Mouse (Mus musculus) layer of hippocampus, adult 6 months (tissue): ENCODE results near the gene Kif3b. TPM values are rescaled to one million over a fixed set of nuclear protein-coding genes. Genes with fewer than 3 reads are reported as not detected.

Experiments used
- long read RNA-seq, 2 experiments: library from polyadenylated mRNA; unstranded; transcript quantifications; one replicate each; pipeline ENCODE4 v2.0.0; 2019 to 2020
- polyA plus RNA-seq: library from polyadenylated mRNA; unstranded; fragments of <200 nt; fragmentation: Nextera tagmentation; gene quantifications from 2 replicates; pipeline ENCODE4 v1.2.3, GENCODE M21; 2021

The Kif3b gene
- polyA plus RNA-seq, result 4.8 and 5.7 TPM in 2 replicates
- long read RNA-seq, experiment 1, partial matches to known transcripts, result 16 of 37 reads
- long read RNA-seq, experiment 1, other reads (novel, unspliced or antisense), result 21 of 37 reads
- long read RNA-seq, experiment 2, full-length matches to known transcripts, result 6 of 28 reads
- long read RNA-seq, experiment 2, partial matches to known transcripts, result 22 of 28 reads
- long read RNA-seq, experiment 2, other reads (novel, unspliced or antisense), result 0 of 28 reads

DNA sequence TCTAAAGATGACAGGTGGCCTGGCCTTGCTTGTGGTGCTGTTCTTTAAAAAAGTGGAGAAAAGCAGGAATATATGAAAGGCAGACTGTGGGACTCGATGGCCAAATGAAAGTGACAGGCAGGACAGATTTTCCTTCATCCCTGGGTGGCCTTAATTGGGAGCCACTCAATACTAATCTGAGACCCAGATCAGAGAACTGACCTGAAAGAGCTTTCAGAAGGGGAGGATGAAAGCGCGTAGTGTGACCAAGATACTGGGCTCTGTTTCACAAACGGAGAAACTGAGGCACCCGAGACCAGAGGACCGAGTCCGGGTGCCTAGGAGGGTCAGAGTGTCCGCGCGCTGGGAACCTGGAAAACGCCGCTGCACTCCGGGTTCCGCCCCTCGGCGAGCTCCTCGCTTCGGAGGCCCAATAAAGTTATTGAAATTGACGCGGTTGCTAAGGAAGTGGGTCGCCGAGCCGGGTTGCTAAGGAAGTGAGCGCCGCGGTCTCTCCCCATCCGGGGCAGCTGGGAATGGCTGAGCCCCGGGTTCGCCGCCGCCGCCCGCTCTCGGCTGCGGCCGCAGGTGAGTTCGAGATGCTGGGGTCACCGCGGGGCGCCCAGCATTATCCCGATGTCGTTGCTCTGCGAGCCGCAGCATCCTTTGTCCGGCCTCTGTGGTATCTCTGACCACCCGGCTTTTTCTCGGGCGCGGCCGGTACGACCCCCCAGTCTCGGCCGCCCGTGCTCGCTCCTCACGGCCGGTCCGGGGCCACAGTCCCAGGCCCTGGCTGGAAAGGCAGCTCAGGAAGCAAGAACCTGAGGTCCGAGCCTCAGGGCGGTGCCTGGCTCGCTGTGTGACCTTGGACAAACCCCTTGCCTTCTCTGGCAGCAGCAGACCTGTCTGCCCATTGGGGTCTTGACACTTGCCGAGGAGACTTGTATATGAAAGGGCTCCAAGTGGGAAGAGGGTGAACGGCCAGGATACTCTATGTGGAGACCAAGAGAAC is at the start of gene Kif3b:
Kif3b (plus strand) TSS at position 476 of the 991 bp plus-strand sequence.

GRCm38 (mm10) chr2:153345454-153346220 is 54.4 kb downstream of the Kif3b start, which contains the start of gene Asxl1:
TSS of gene Asxl1 (plus strand) at chr2:153345829.

Other genes with a start within 250 kb of the Kif3b start
- gene Ccm2l, start 225.5 kb upstream of the Kif3b start, polyA plus RNA-seq, result 0.06 and 0.11 TPM in 2 replicates
- 1.9 and 2.7 TPM in 2 replicates for gene Hck, start 182.9 kb upstream of the Kif3b start, polyA plus RNA-seq
- gene Tm9sf4, start 130.1 kb upstream of the Kif3b start, polyA plus RNA-seq, result 50.7 and 52.4 TPM in 2 replicates
- gene Tspyl3, start 66.0 kb upstream of the Kif3b start, polyA plus RNA-seq, result 17.7 and 18.7 TPM in 2 replicates
- gene Plagl2, start 50.0 kb upstream of the Kif3b start, polyA plus RNA-seq, result 1.3 and 1.8 TPM in 2 replicates
- 1.3 and 1.7 TPM in 2 replicates for gene Pofut1, start 49.9 kb upstream of the Kif3b start, polyA plus RNA-seq
- gene Asxl1, start 54.4 kb downstream of the Kif3b start, polyA plus RNA-seq, result 2.6 and 3.3 TPM in 2 replicates
- not detected in 2 replicates for gene 4930404H24Rik, start 201.4 kb downstream of the Kif3b start, polyA plus RNA-seq
- 11.7 and 14.4 TPM in 2 replicates for gene Nol4l, start 238.6 kb downstream of the Kif3b start, polyA plus RNA-seq